Mouse (Mus musculus): Measurements from ENCODE around the gene 2010111I01Rik. TPM values are rescaled to one million over a fixed set of nuclear protein-coding genes. Genes with fewer than 3 reads are reported as not detected.
A peak's percentile ranks its signal among the peaks of the same experiment; 100 is the strongest.

Gene 2010111I01Rik
- polyA plus RNA-seq, 1 experiment from 2014 or later = 80.8 TPM

GRCm38 (mm10) chr13:63039848-63040247 lies 75.2 kb downstream of the 2010111I01Rik start:
- Histone ChIP-seq H3K9ac (ENCODE audit: low read length) (no peak overlapping the region), H3K4me3 (ENCODE audit: low read depth, low read length) (no peak overlapping the region), H3K27ac (ENCODE audit: low read depth, low read length) (no peak overlapping the region), H3K27me3 (ENCODE audit: control insufficient read depth, insufficient read depth, low read length) (no peaks in the 10 kb centered on the region), H3K9me3 (ENCODE audit: control insufficient read depth, low read length) (no peaks in the 10 kb centered on the region), H3K4me1 (ENCODE audit: control insufficient read depth, insufficient read depth, low read length) (no peaks in the 10 kb centered on the region), H3K36me3 (ENCODE audit: control insufficient read depth, insufficient read depth, low read length) (no peaks in the 10 kb centered on the region), H3K4me2 (ENCODE audit: low read depth) (no peak overlapping the region)
- ATAC-seq (ENCODE audit: insufficient read depth, low FRiP score, low TSS enrichment) = no peak
- 91% methylated on average over 2 of the region's 2 CpGs for WGBS
- no peak for DNase-seq (ENCODE audit: low spot score)

- H3K27me3 ChIP-seq (ENCODE audit: control insufficient read depth, insufficient read depth, low read length) = no peaks in the 10 kb centered on the region
- 90% methylated on average over 2 of the region's 2 CpGs for WGBS
- H3K4me2 ChIP-seq (ENCODE audit: low read depth) = no peak overlapping the region
- no peak for ATAC-seq (ENCODE audit: insufficient read depth, low FRiP score, low TSS enrichment)
- H3K36me3 ChIP-seq (ENCODE audit: control insufficient read depth, insufficient read depth, low read length) = no peaks in the 10 kb centered on the region
- H3K9ac ChIP-seq (ENCODE audit: low read length) = no peak overlapping the region
- no peak for DNase-seq (ENCODE audit: low spot score)
- H3K27ac ChIP-seq (ENCODE audit: low read depth, low read length) = no peak overlapping the region
- H3K9me3 ChIP-seq (ENCODE audit: control insufficient read depth, low read length) = no peaks in the 10 kb centered on the region
- H3K4me1 ChIP-seq (ENCODE audit: control insufficient read depth, insufficient read depth, low read length) = no peaks in the 10 kb centered on the region
- H3K4me3 ChIP-seq (ENCODE audit: low read depth, low read length) = no peak overlapping the region
Observed at GRCm38 (mm10) chr13:63045504-63046205, 81.0 kb downstream of the 2010111I01Rik start.

GRCm38 (mm10) chr13:63046206-63047020 lies 81.7 kb downstream of the 2010111I01Rik start:
- H3K36me3 ChIP-seq (ENCODE audit: control insufficient read depth, insufficient read depth, low read length) = no peaks in the 10 kb centered on the region
- ATAC-seq (ENCODE audit: insufficient read depth, low FRiP score, low TSS enrichment) (peak; percentile 50; the same call in 1 of the 2 replicates), DNase-seq (ENCODE audit: low spot score) (peak; percentile 74)
- no peak overlapping the region for H3K27ac ChIP-seq (ENCODE audit: low read depth, low read length)
- no peaks in the 10 kb centered on the region for H3K27me3 ChIP-seq (ENCODE audit: control insufficient read depth, insufficient read depth, low read length)
- H3K4me1 ChIP-seq (ENCODE audit: control insufficient read depth, insufficient read depth, low read length) = no peaks in the 10 kb centered on the region
- H3K4me3 ChIP-seq (ENCODE audit: low read depth, low read length) = no peak overlapping the region
- no peaks in the 10 kb centered on the region for H3K9me3 ChIP-seq (ENCODE audit: control insufficient read depth, low read length)
- WGBS = 43% methylated on average over 7 of the region's 7 CpGs
- H3K9ac ChIP-seq (ENCODE audit: low read length) = no peak overlapping the region
- no peak overlapping the region for H3K4me2 ChIP-seq (ENCODE audit: low read depth)

- H3K9me3 ChIP-seq (ENCODE audit: control insufficient read depth, low read length) = no peaks in the 10 kb centered on the region
- H3K27me3 ChIP-seq (ENCODE audit: control insufficient read depth, insufficient read depth, low read length) = no peaks in the 10 kb centered on the region
- H3K27ac ChIP-seq (ENCODE audit: low read depth, low read length) = no peak overlapping the region
- 72% methylated on average over 1 of the region's 1 CpGs for WGBS
- H3K4me2 ChIP-seq (ENCODE audit: low read depth) = no peak overlapping the region
- H3K9ac ChIP-seq (ENCODE audit: low read length) = no peak overlapping the region
- H3K36me3 ChIP-seq (ENCODE audit: control insufficient read depth, insufficient read depth, low read length) = no peaks in the 10 kb centered on the region
- ATAC-seq (ENCODE audit: insufficient read depth, low FRiP score, low TSS enrichment) (no peak), DNase-seq (ENCODE audit: low spot score) (no peak)
- no peaks in the 10 kb centered on the region for H3K4me1 ChIP-seq (ENCODE audit: control insufficient read depth, insufficient read depth, low read length)
- H3K4me3 ChIP-seq (ENCODE audit: low read depth, low read length) = no peak overlapping the region
Observed at GRCm38 (mm10) chr13:63063706-63064105, 99.0 kb downstream of the 2010111I01Rik start.

GRCm38 (mm10) chr13:63066607-63067006 lies 101.9 kb downstream of the 2010111I01Rik start:
- no peak overlapping the region for H3K27ac ChIP-seq (ENCODE audit: low read depth, low read length)
- no peak for DNase-seq (ENCODE audit: low spot score)
- no peaks in the 10 kb centered on the region for H3K4me1 ChIP-seq (ENCODE audit: control insufficient read depth, insufficient read depth, low read length)
- H3K9me3 ChIP-seq (ENCODE audit: control insufficient read depth, low read length) = no peaks in the 10 kb centered on the region
- no peaks in the 10 kb centered on the region for H3K27me3 ChIP-seq (ENCODE audit: control insufficient read depth, insufficient read depth, low read length)
- no peak overlapping the region for H3K9ac ChIP-seq (ENCODE audit: low read length)
- H3K4me2 ChIP-seq (ENCODE audit: low read depth) = no peak overlapping the region
- 76% methylated on average over 1 of the region's 1 CpGs for WGBS
- no peak overlapping the region for H3K4me3 ChIP-seq (ENCODE audit: low read depth, low read length)
- ATAC-seq (ENCODE audit: insufficient read depth, low FRiP score, low TSS enrichment) = no peak
- no peaks in the 10 kb centered on the region for H3K36me3 ChIP-seq (ENCODE audit: control insufficient read depth, insufficient read depth, low read length)

GRCm38 (mm10) chr13:63068371-63069136 lies 103.9 kb downstream of the 2010111I01Rik start:
- H3K4me2 ChIP-seq (ENCODE audit: low read depth) = no peak overlapping the region
- DNase-seq (ENCODE audit: low spot score) (no peak), ATAC-seq (ENCODE audit: insufficient read depth, low FRiP score, low TSS enrichment) (no peak)
- H3K4me1 ChIP-seq (ENCODE audit: control insufficient read depth, insufficient read depth, low read length) = no peaks in the 10 kb centered on the region
- H3K4me3 ChIP-seq (ENCODE audit: low read depth, low read length) = no peak overlapping the region
- H3K9ac ChIP-seq (ENCODE audit: low read length) = no peak overlapping the region
- no peaks in the 10 kb centered on the region for H3K36me3 ChIP-seq (ENCODE audit: control insufficient read depth, insufficient read depth, low read length)
- WGBS = 69% methylated on average over 4 of the region's 4 CpGs
- H3K27me3 ChIP-seq (ENCODE audit: control insufficient read depth, insufficient read depth, low read length) = no peaks in the 10 kb centered on the region
- H3K27ac ChIP-seq (ENCODE audit: low read depth, low read length) = no peak overlapping the region
- H3K9me3 ChIP-seq (ENCODE audit: control insufficient read depth, low read length) = no peaks in the 10 kb centered on the region

GRCm38 (mm10) chr13:63071874-63072273 lies 107.2 kb downstream of the 2010111I01Rik start:
- no peaks in the 10 kb centered on the region for H3K4me1 ChIP-seq (ENCODE audit: control insufficient read depth, insufficient read depth, low read length)
- no peak for DNase-seq (ENCODE audit: low spot score)
- ATAC-seq (ENCODE audit: insufficient read depth, low FRiP score, low TSS enrichment) = no peak
- no peak overlapping the region for H3K4me3 ChIP-seq (ENCODE audit: low read depth, low read length)
- no peaks in the 10 kb centered on the region for H3K36me3 ChIP-seq (ENCODE audit: control insufficient read depth, insufficient read depth, low read length)
- no peak overlapping the region for H3K27ac ChIP-seq (ENCODE audit: low read depth, low read length)
- no peak overlapping the region for H3K4me2 ChIP-seq (ENCODE audit: low read depth)
- 73% methylated on average over 8 of the region's 8 CpGs for WGBS
- no peak overlapping the region for H3K9ac ChIP-seq (ENCODE audit: low read length)
- H3K27me3 ChIP-seq (ENCODE audit: control insufficient read depth, insufficient read depth, low read length) = no peaks in the 10 kb centered on the region
- no peaks in the 10 kb centered on the region for H3K9me3 ChIP-seq (ENCODE audit: control insufficient read depth, low read length)

GRCm38 (mm10) chr13:63072376-63072775 lies 107.7 kb downstream of the 2010111I01Rik start:
- no peaks in the 10 kb centered on the region for H3K9me3 ChIP-seq (ENCODE audit: control insufficient read depth, low read length)
- no peak overlapping the region for H3K27ac ChIP-seq (ENCODE audit: low read depth, low read length)
- no peaks in the 10 kb centered on the region for H3K27me3 ChIP-seq (ENCODE audit: control insufficient read depth, insufficient read depth, low read length)
- no peaks in the 10 kb centered on the region for H3K36me3 ChIP-seq (ENCODE audit: control insufficient read depth, insufficient read depth, low read length)
- H3K4me1 ChIP-seq (ENCODE audit: control insufficient read depth, insufficient read depth, low read length) = no peaks in the 10 kb centered on the region
- DNase-seq (ENCODE audit: low spot score) (no peak), ATAC-seq (ENCODE audit: insufficient read depth, low FRiP score, low TSS enrichment) (no peak)
- H3K9ac ChIP-seq (ENCODE audit: low read length) = no peak overlapping the region
- 34% methylated on average over 3 of the region's 3 CpGs for WGBS
- no peak overlapping the region for H3K4me3 ChIP-seq (ENCODE audit: low read depth, low read length)
- no peak overlapping the region for H3K4me2 ChIP-seq (ENCODE audit: low read depth)

Data from neural tube, embryonic 11.5 days (tissue).